Mouse (Mus musculus) left cerebral cortex, postnatal 14 days (tissue): ENCODE measurements around the gene Ensa. TPM values are rescaled to one million over a fixed set of nuclear protein-coding genes. Genes with fewer than 3 reads are reported as not detected.
"Not testable (repeated sequence)": the region's sequence is repeated elsewhere in the genome, so short reads cannot be mapped to it uniquely, and the experiment has no call there.

Experiments
- DNase-seq, 2 experiments: peaks; one replicate each; pipeline ENCODE4 v3.0.0; 2021 to 2022; ENCODE audit warnings: low spot score in 2 of 2, mixed read lengths in 1 of 2
- intact Hi-C: fragments of 180-260 bp; cut with DNase I; formaldehyde crosslinking; loops from one replicate; pipeline ENCODE4 v1.15.1; 2025
- long read RNA-seq, 2 experiments: library from polyadenylated mRNA; stranded (forward); transcript quantifications; one replicate each; pipeline ENCODE4 v2.0.0; 2021
- total RNA-seq, 2 experiments: library from RNA; stranded (reverse); gene quantifications; 2 replicates each; pipeline ENCODE4 v1.2.3; 2021

Ensa gene
- 100 to 1,000 TPM; 332 to 337 TPM for total RNA-seq
- long read RNA-seq, experiment 1, transcript Ensa-202 (4 exons, 1,130 nt): major isoform, 300 of 453 reads
- long read RNA-seq, experiment 1, transcript Ensa-201 (3 exons, 3,845 nt): minor isoform, 125 of 453 reads
- long read RNA-seq, experiment 1, partial matches to known transcripts: 9 of 453 reads
- long read RNA-seq, experiment 1, other reads (novel, unspliced or antisense): 18 of 453 reads
- long read RNA-seq, experiment 2, transcript Ensa-201 (3 exons, 3,845 nt): minor isoform, 139 of 346 reads
- long read RNA-seq, experiment 2, transcript Ensa-202 (4 exons, 1,130 nt): major isoform, 177 of 346 reads
- long read RNA-seq, experiment 2, partial matches to known transcripts: 1 of 346 reads
- long read RNA-seq, experiment 2, other reads (novel, unspliced or antisense): 26 of 346 reads

- intact Hi-C loops: no loop called here
- peak; percentile 99 to 100 for DNase-seq
Observed at GRCm38 (mm10) chr3:95624628-95625503, at the start of gene Ensa. Gene Ensa (plus strand): TSS chr3:95624993.

DNA sequence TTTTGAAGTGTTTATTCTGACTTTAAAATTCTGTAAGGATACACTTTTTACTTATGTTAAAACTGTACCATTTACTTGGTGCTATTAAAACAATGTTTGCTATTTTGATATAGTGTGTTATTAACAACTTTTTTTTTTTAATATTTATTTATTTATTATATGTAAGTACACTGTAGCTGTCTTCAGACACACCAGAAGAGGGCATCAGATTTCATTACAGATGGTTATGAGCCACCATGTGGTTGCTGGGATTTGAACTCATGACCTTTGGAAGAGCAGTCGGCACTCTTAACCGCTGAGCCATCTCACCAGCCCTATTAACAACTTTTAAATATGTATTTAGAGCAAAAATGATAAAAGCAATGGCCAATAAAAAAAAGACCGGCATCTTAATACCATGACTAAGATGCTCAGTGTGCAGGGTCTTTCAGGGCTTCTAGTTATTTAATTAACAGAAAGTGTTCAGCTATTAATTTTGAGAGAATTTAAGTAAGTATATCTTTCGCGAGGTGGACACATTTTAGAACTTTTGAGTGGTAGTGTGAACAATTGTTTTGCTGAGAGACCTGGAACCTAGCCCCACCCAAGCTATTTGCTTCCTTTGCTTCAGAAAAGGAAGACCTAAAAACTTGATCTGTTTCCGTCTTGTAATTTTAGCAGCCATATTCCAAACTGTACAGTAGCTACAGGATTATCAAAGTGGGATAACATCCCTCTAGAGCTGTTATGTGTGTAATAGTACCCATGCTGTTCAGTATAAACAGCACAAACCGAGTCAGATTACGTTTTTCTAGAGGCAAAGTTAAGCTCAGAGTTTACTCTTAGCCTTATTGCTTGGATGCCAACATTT, 36.8 kb upstream of the Ensa start:
- no peak for DNase-seq
- intact Hi-C loops: no loop called here

DNA sequence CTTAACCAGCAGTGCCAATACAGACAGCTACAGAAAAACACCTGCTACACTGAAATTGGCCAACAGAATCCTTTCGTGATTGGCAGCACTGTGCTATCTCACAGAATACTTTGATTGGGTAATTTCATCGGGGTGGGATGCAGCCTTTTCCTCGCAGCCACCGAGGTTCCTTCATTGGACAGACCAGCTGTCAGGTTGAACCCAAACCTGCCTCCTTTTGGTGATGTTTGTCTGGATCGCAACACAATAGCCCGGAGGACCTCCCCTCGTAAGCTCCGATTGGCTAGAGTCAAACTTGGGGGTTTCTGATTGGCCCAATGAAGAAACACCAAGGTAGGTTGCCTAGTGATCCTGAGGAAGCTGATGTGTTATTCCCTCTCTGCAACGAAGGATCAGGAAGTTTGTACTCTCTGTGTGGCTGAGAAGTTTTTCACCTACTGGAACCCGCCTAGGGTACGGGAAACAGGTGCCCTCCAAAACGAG, 36.1 kb upstream of the Ensa start, which contains the start of gene Golph3l:
Gene Golph3l (plus strand): TSS at position 331 of the 483 bp plus-strand sequence.
- peak; percentile 97 to 99 for DNase-seq
- intact Hi-C loops: no loop called here

- DNase-seq: no peak
- intact Hi-C loops: no loop called here
Observed at GRCm38 (mm10) chr3:95598734-95599133, 26.1 kb upstream of the Ensa start.

DNA sequence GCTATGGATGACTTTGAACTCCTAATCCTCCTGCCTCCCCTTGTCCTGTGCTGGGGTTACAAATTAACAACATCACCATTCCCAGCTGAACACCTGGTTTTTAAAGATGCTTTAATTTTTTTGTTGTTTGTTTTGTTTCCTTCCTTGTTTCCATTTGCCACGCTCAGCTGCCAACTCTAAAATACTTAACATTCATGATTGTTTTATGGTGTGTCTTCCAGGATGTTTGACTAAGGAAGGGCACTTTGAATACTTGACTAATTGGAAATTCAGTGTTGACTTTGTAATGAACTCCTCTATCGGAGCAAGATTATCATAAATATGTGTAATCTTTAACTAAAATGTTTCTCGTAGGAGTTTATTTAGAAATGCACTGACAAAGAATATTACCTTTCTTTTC, 23.5 kb upstream of the Ensa start:
- intact Hi-C loops: no loop called here
- no peak for DNase-seq

GRCm38 (mm10) chr3:95606096-95606495, 18.7 kb upstream of the Ensa start:
- intact Hi-C loops: no loop called here
- no peak for DNase-seq

DNA sequence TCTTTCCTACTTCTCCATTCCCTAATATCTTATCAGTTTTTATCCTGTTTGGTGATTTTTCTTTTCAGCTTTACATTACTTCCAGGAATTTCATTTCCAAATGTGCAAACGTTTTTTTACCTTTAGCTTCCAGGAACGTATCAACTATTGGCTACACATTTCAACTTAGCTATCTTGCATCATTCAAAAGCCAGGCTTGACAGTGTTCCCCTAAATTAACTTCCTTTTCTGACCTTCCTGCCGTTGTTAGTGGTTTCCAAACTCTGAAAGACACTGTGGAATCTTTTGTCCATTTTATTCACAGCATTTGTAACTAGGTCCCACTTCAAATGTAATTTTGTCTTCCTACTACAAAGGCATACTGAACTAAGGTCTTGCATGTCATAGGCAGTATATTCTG, 15.6 kb upstream of the Ensa start:
- no peak for DNase-seq
- intact Hi-C loops: no loop called here

DNA sequence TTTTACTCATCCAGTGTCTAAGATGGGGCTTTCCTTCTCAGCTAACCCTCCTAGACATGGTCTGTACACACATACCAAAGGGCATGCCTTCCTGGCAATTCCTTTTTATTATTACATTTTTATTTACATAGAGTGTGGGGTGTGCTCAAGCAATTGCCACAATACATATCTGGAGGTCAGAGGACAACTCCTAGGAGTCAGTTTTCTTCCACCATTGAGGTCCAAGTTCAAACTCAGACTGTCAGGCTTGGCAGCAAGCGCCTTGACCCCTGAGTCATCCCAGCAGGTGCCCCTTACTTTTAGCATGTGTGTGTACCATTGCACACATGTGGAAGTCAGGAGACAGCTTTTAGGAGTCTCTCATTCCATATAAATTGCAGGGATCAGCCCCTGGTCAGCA, 10.8 kb upstream of the Ensa start:
- no peak for DNase-seq
- intact Hi-C loops: loop anchor here (10.0 kb wide), 1 partner anchor 99 kb away; no protein-coding TSS in a partner anchor

DNA sequence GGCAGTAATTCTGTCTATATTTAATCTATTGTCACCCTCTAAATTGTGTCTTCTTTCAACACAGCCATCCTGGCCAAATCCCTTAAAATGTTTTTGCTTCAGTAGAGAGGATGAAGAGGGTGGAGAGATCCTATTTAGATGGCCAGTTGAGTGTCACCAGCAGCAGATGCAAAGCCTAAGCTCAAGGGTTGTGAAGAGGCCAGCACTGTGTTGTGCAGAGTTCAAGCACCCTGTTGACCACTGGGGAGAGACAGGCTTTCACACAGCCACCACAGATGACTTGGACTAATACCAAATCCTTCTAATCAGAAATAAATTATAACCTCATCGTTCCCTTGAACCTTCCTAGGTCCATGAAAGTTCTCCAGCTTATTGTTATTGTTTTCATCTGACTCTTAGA, 6.3 kb upstream of the Ensa start:
- intact Hi-C loops: loop anchor here (10.0 kb wide), 1 partner anchor 104 kb away; no protein-coding TSS in a partner anchor
- DNase-seq: no peak

DNA sequence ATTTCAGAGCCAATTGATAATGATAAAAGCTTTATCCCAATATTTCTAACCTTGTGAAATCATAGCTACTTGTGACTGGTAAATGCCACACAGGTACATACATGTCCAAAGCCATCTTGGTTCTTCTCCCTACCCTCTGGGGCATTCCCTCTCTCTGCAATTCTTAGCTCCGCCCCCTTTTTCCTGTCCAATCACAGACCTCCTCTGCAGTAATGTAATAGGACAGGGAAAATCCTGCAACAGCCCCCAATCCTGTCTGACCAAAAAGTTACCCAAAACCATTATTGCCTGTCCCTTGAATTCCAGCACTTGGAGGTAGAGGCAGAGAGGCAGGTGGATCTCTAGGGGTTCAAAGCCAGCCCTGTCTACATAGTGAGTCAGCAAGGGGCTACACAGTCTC, 3.6 kb upstream of the Ensa start:
- intact Hi-C loops: no loop called here
- no peak for DNase-seq

DNA sequence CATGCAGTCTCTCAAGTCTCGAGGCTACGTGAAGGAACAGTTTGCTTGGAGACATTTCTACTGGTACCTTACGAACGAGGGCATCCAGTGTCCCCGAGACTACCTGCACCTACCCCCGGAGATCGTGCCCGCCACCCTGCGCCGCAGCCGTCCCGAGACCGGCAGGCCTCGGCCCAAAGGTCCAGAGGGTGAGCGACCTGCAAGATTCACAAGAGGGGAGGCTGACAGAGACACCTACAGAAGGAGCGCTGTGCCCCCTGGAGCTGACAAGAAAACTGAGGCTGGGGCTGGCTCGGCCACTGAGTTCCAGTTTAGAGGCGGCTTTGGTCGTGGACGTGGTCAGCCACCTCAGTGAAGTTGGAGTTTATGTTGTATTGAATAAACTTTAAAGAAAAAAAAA, 2.4 kb upstream of the Ensa start:
- DNase-seq, intact Hi-C loops: not testable (repeated sequence)

GRCm38 (mm10) chr3:95623551-95623950, 1.2 kb upstream of the Ensa start:
- DNase-seq: no peak
- intact Hi-C loops: no loop called here

DNA sequence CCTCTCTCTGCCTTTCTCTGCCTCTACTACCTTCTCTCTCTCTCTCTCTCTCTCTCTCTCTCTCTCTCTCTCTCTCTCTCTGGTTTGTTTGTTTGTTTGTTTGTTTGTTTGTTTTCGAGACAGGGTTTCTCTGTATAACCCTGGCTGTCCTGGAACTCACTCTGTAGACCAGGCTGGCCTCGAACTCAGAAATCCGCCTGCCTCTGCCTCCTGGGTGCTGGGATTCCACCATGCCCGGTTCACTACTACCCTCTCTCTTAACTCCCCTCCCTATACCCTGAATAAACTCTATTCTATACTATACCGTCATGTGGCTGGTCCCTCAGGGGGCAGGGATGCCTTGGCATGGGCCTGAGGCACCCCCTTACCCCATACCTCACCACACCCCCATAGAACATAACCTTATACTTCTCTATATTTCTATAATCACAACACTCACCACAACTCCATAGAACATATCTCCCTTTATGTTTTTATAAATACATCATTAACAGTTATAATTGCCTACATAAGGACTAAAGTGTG, 740 bp upstream of the Ensa start:
- intact Hi-C loops, DNase-seq: not testable (repeated sequence)

DNA sequence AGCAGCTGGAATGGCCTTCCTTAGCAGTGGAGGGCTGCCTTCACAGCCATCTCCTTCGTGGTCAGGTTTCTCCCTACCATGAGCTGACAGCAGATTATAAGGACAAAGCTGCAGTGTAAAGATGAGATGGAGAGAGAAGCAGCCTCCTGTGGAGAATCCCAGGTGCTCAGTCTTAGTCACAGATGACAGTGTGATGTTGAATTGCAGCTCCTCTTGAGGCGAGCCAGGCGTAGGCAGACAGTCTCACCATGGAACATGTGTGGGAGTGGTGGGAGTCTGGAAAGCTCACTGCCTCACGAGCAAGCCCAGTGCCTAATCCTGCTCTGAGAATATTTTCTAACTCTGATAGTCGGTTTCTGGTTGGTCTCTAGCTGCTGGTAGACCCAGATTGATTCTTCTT, 3.0 kb downstream of the Ensa start:
- peak; percentile 80 to 90 for DNase-seq
- intact Hi-C loops: no loop called here

DNA sequence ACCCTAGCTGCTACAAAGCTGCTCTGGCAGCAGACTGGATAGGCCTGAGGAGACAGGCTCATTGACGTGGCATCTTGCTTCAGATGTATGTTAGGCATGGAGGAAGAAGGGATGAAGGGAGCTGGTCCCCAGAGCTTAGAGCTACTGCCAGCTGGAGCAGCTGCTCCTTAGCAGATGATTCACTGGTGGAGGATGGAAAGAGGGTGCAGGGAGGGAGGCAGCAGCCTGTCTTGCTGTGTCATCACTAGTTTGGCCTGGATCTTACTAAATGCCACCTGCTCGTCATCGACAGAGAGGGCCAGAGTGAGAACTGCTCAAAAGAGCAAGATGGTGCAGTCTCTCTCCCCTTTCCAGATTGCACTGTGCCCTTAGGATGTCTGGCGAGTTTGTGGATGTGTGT, 5.0 kb downstream of the Ensa start:
- intact Hi-C loops: no loop called here
- peak; percentile 62 to 79 for DNase-seq

- intact Hi-C loops: no loop called here
- DNase-seq: no peak
Observed at GRCm38 (mm10) chr3:95630856-95631255, 6.1 kb downstream of the Ensa start.

DNA sequence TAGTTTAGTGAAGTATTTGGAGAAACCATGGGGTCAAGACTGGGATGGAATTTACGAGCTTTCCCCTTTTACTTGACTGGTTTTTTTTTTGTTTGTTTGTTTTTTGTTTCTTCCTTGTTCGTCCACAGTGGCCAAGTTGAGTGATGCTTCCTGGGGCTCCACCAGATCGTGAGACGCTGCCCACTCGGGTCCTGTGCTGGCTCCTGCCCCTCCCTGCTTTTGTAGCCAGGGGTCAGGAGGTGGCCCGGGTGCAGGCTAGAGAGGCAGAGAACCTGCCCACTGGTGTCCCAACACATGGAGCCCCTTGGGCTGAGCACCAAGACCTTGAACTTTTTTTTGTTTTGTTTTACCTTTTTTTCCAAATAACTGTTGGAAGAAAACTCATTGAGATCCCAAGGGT, 6.5 kb downstream of the Ensa start:
- intact Hi-C loops: no loop called here
- no peak for DNase-seq

- no peak for DNase-seq
- intact Hi-C loops: no loop called here
Observed at GRCm38 (mm10) chr3:95632648-95633588, 8.1 kb downstream of the Ensa start.
